Mouse (Mus musculus) testis, adult 2 months (tissue): ENCODE measurements at regions not wholly inside any gene's neighbourhood (a gene's known extent, or its start where the extent isn't known, plus 50 kb on each side); places are given as distances from the start of the nearest gene placed in this dataset.

Source experiments
- H3K27ac ChIP-seq: fragments of 200-500 bp; 2 replicates; pipeline ENCODE4 v1.5.1; 2012; ENCODE audit warnings: low read depth, low read length; ENCODE audit not compliant: control insufficient read depth, insufficient read depth
- H3K27me3 ChIP-seq: fragments of 200-500 bp; 2 replicates; pipeline ENCODE4 v1.6.1; 2012; ENCODE audit warnings: mild to moderate bottlenecking, low read length, moderate library complexity; ENCODE audit not compliant: control insufficient read depth, insufficient read depth
- H3K36me3 ChIP-seq: fragments of 200-500 bp; 2 replicates; pipeline ENCODE4 v1.6.1; 2012; ENCODE audit warnings: mild to moderate bottlenecking, low read length; ENCODE audit not compliant: control insufficient read depth, insufficient read depth
- H3K4me1 ChIP-seq: fragments of 200-500 bp; 2 replicates; pipeline ENCODE4 v1.6.1; 2012; ENCODE audit warnings: low read length; ENCODE audit not compliant: control insufficient read depth, insufficient read depth
- H3K4me3 ChIP-seq: fragments of 200-500 bp; 2 replicates; pipeline ENCODE4 v1.5.1; 2012; ENCODE audit warnings: low read depth, mild to moderate bottlenecking, low read length, moderate library complexity, mixed read lengths; ENCODE audit not compliant: control insufficient read depth
- CTCF ChIP-seq: fragments of 200-500 bp; IDR thresholded peaks from 2 replicates; pipeline ENCODE4 v1.5.1; 2012; ENCODE audit warnings: low read depth, mild to moderate bottlenecking, inconsistent platforms, low read length, moderate library complexity; ENCODE audit not compliant: control insufficient read depth, insufficient read depth, insufficient replicate concordance
- POLR2A ChIP-seq: fragments of 200-500 bp; IDR thresholded peaks from 2 replicates; pipeline ENCODE4 v1.6.1; 2012; ENCODE audit warnings: low read depth, mild to moderate bottlenecking, inconsistent platforms, low read length, moderate library complexity; ENCODE audit not compliant: control insufficient read depth

- Histone ChIP-seq H3K36me3 (no peaks in the 10 kb centered on the region), H3K27ac (no peak overlapping the region), H3K27me3 (no peaks in the 10 kb centered on the region), H3K4me3 (no peak overlapping the region), H3K4me1 (no peaks in the 10 kb centered on the region)
- TF ChIP-seq POLR2A (no peak), CTCF (no peak)
These were observed 56.2 kb upstream of the Ky start for GRCm38 (mm10) chr9:102449366-102449765.

GRCm38 (mm10) chr9:102446066-102446465 lies 59.5 kb upstream of the Ky start:
- Histone ChIP-seq H3K4me3 (no peak overlapping the region), H3K27me3 (no peaks in the 10 kb centered on the region), H3K4me1 (no peaks in the 10 kb centered on the region), H3K27ac (no peak overlapping the region), H3K36me3 (no peaks in the 10 kb centered on the region)
- TF ChIP-seq CTCF (no peak), POLR2A (no peak)

GRCm38 (mm10) chr9:102442198-102442842 lies 63.2 kb upstream of the Ky start:
- no peak overlapping the region for H3K27ac ChIP-seq
- H3K4me3 ChIP-seq: no peak overlapping the region
- no peaks in the 10 kb centered on the region for H3K27me3 ChIP-seq
- H3K4me1 ChIP-seq: no peaks in the 10 kb centered on the region
- no peaks in the 10 kb centered on the region for H3K36me3 ChIP-seq
- no peak for TF ChIP-seq POLR2A
- no peak for TF ChIP-seq CTCF

GRCm38 (mm10) chr9:102437641-102438040 lies 67.9 kb upstream of the Ky start:
- TF ChIP-seq POLR2A (no peak), CTCF (no peak)
- no peaks in the 10 kb centered on the region for H3K4me1 ChIP-seq
- no peaks in the 10 kb centered on the region for H3K36me3 ChIP-seq
- H3K27me3 ChIP-seq: no peaks in the 10 kb centered on the region
- H3K27ac ChIP-seq: no peak overlapping the region
- H3K4me3 ChIP-seq: no peak overlapping the region

GRCm38 (mm10) chr9:102436378-102436777 lies 69.2 kb upstream of the Ky start:
- no peaks in the 10 kb centered on the region for H3K36me3 ChIP-seq
- TF ChIP-seq CTCF (no peak), POLR2A (no peak)
- H3K27me3 ChIP-seq: no peaks in the 10 kb centered on the region
- no peak overlapping the region for H3K4me3 ChIP-seq
- no peaks in the 10 kb centered on the region for H3K4me1 ChIP-seq
- no peak overlapping the region for H3K27ac ChIP-seq

GRCm38 (mm10) chr9:102428031-102428430 lies 73.5 kb upstream of the Ephb1 start:
- Histone ChIP-seq H3K4me3 (no peak overlapping the region), H3K4me1 (no peaks in the 10 kb centered on the region), H3K27ac (no peak overlapping the region), H3K27me3 (no peaks in the 10 kb centered on the region), H3K36me3 (no peaks in the 10 kb centered on the region)
- TF ChIP-seq CTCF (no peak), POLR2A (no peak)

GRCm38 (mm10) chr9:102424672-102425345 lies 70.3 kb upstream of the Ephb1 start:
- no peak overlapping the region for H3K4me3 ChIP-seq
- H3K27me3 ChIP-seq: no peaks in the 10 kb centered on the region
- H3K36me3 ChIP-seq: no peaks in the 10 kb centered on the region
- H3K27ac ChIP-seq: no peak overlapping the region
- no peaks in the 10 kb centered on the region for H3K4me1 ChIP-seq
- TF ChIP-seq CTCF (no peak), POLR2A (no peak)
